Mouse (Mus musculus): ENCODE data around the gene Gm20388.

DNA sequence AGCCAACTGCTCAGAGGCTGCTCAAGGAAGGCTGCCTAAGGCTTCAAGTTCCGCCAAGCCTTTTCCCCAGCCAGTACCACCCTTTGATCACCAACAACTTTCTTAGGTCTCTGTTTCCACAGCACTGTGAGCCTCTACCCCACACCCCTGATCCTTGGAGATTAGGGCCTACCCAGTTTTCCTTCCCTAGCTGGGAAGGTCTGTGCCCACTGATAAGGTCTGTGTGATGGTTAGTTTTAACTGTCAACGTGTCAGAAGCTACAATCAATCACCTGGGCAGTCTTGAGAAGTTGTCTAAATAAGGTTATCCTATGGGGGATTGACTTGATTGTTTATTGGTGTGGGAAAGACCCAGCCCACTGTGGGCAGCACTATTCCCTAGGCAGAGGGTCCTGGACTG lies 2627.2 kb downstream of the Gm20388 start:
- TF ChIP-seq CTCF (IDR thresholded peaks at IDR 0.05; ENCODE audit: low read depth) (no peak), EP300 (IDR thresholded peaks at IDR 0.05; ENCODE audit: low read depth) (no peak)
